Mouse (Mus musculus): Measurements from ENCODE around the gene Dnmt3b. TPM values are rescaled to one million over a fixed set of nuclear protein-coding genes. Genes with fewer than 3 reads are reported as not detected.
A peak's percentile ranks its signal among the peaks of the same experiment; 100 is the strongest.
"Not testable (repeated sequence)": the region's sequence is repeated elsewhere in the genome, so short reads cannot be mapped to it uniquely, and the experiment has no call there.

The Dnmt3b gene
- total RNA-seq, 2 experiments from 2014 or later, result 4.3 to 6.5 TPM

GRCm38 (mm10) chr2:153712646-153713091 is 63.4 kb downstream of the Dnmt3b start:
- DNase-seq, result peak; percentile 24

- peak; percentile 66 for DNase-seq
Measured at GRCm38 (mm10) chr2:153713227-153713626, 64.0 kb downstream of the Dnmt3b start.

- not testable (repeated sequence) for DNase-seq
Measured at GRCm38 (mm10) chr2:153717861-153718260, 68.6 kb downstream of the Dnmt3b start.

- no peak for DNase-seq
Measured at GRCm38 (mm10) chr2:153723098-153723497, 73.8 kb downstream of the Dnmt3b start.

- no peak for DNase-seq
Measured at GRCm38 (mm10) chr2:153724424-153724823, 75.2 kb downstream of the Dnmt3b start.

GRCm38 (mm10) chr2:153724871-153725270 is 75.6 kb downstream of the Dnmt3b start:
- no peak for DNase-seq

GRCm38 (mm10) chr2:153725291-153725690 is 76.0 kb downstream of the Dnmt3b start:
- DNase-seq, result no peak

GRCm38 (mm10) chr2:153734033-153734432 is 84.8 kb downstream of the Dnmt3b start:
- no peak for DNase-seq

Other genes starting within 250 kb of the Dnmt3b start
- gene 4930404H24Rik, start 156.7 kb upstream of the Dnmt3b start, total RNA-seq (2021), result not detected
- gene Nol4l, start 119.5 kb upstream of the Dnmt3b start, total RNA-seq (2021), result 10 to 100 TPM; 14.1 to 21.3 TPM
- 10 to 100 TPM; 31.6 to 33.0 TPM for gene Commd7, start 16.7 kb upstream of the Dnmt3b start, total RNA-seq (2021)
- not detected for gene Dnmt3c, start 47.2 kb downstream of the Dnmt3b start, total RNA-seq (2021)
- gene Mapre1, start 91.8 kb downstream of the Dnmt3b start, total RNA-seq (2021), result 100 to 1,000 TPM; 107 to 115 TPM
- gene Efcab8, start 130.5 kb downstream of the Dnmt3b start, total RNA-seq (2021), result under 1 TPM; 0.18 to 0.30 TPM
- not detected for gene Sun5, start 221.6 kb downstream of the Dnmt3b start, total RNA-seq (2021)
- gene Bpifb2, start 225.6 kb downstream of the Dnmt3b start, total RNA-seq (2021), result under 1 TPM in 1 of 2 experiments, not detected in 1; 0.15 TPM

Data from adrenal gland, postnatal 10 days (tissue).